Mouse (Mus musculus): Measurements from ENCODE around the gene Slc45a3. TPM values are rescaled to one million over a fixed set of nuclear protein-coding genes. Genes with fewer than 3 reads are reported as not detected.

Slc45a3 gene
- total RNA-seq, 2 experiments from 2014 or later: 0.59 to 0.81 TPM

DNA sequence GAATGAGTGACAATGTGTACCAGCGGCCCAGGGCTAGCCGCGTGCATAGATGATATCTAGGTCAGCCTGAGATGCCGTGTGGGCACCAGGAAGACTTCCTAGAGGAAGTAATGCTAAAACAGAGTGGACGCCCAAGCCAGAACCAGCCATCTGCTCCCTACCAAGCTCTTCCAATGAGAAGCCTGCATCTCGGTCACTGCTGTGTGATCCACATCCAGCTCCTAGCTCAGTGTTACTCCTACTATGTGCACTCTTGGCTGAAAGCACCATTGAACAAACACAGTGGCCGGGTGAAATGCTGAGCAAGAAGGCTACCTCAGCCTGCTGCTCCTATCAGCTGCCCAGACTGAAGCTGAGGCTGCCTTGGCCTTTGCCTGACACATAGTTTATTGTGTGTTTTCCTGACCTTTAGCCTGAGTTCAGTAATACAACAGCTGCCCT, 29.8 kb downstream of the Slc45a3 start:
- no peak for DNase-seq (ENCODE audit: low spot score in 2 of 2)

DNA sequence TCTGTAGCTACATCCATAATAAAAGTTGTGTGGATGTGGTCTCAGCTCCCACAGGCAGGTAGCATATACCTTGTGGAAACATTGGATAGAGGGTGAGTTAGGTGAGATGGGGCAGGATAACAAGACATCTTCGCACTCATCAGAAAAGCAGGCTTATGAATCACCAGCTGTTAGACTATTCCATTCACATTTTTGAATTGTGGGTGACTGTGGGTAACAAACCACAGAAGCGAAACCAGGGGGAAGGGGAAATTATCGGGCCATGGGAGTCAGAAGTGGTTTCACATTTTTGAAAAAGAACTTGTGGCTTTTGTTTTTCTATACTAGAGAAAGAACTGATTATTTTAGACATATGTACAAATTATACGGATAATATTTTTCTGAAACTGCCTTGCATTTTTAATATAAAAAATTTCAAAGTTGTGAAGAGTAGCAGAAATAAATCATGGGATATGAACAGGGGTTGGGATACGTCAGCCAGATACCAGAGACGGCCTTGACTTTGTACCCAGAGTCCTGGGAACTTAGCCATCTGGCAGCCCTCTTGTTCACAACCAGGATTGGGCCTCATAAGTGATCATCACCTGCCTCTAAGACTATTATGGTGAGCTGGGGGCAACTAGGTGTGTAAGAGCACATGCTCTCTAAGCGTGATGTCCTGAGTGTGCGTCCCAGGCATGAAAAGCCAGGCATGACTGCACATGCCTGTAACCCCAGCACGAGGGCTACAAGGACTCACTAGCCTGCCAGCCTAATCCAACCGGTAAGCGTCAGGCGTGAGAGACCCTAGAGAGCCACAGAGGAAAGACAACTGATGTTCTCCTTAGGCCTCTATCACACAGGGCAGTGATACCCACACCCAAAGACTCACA, 30.6 kb downstream of the Slc45a3 start:
- DNase-seq (ENCODE audit: low spot score in 2 of 2): no peak

DNA sequence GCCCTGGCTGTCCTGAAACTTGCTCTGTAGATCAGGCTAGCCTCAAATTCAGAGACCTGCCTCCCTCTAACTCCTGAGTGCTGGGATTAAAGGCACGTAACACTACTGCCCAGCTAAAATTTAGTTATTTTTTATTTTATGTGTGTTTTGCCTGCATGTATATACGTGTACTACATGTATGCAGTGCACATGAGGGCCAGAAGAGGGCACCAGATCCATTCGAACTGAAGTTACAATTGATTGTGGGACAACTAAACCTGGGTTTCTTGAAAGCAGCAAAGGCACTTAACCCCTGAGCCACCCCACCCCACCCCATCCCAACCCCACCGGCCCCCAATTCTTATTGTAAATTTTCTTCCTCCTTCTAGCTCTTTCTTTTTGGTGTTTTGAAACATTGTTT, 32.3 kb downstream of the Slc45a3 start:
- peak; percentile 20 to 64 for DNase-seq (ENCODE audit: low spot score in 2 of 2)

DNA sequence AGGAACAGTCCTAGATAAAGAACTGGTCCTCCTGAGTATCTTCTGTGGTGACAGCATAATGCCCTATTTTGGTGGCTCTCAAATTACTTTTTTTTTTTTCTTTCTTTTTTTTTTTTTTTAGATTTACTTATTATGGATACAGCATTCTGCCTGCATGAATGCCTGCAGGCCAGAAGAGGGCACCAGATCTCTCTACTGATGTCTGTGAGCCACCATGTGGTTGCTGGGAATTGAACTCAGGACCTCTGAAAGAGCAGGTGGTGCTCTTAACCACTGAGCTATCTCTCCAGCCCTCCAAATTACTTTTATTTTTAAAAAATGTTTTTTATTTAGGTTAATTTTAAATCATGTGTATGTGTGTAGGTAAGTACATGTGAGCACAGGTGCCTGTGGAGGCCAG, 37.7 kb downstream of the Slc45a3 start:
- no peak for DNase-seq (ENCODE audit: low spot score in 2 of 2)

DNA sequence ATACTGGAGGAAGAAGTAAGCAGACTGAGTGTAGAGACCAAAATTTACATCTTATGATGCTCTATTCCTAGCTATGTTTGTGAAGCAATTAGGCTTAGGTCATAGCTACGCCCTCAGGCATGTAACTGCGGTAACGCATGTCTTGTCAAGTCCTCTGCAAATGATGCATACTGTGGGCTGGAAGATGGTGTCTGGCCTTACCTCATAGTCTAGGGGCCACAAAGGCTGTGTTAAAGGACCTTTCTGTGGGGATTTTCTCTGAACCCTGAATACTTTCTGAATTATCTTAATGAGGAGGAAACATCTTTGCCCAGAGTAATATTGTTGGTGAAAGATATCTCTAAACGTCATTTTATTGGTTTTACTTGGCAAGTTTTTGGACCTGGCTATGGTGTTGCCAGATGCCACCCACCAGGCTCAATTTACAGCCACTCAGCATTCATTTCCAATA, 39.1 kb downstream of the Slc45a3 start:
- DNase-seq (ENCODE audit: low spot score in 2 of 2): no peak

DNA sequence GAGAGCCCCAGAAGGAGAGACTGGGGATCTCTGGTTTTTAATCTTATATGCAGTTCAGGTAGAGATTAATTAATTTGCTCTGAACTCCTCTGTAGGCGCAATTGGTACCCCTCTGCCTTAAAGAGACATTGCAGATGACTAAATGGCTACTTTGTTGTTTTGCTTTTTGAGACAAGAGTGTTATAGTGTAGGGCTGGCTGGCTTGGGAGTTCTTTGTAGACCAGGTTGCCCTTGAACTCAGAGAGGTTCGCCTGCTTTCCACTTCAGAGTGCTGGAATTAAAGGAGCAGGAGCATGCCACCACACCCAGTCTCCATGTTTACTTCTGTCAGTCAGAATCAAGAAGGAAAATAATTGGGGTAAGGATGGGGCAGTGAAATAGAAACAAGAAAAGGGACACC, 40.3 kb downstream of the Slc45a3 start:
- no peak for DNase-seq (ENCODE audit: low spot score in 2 of 2)

DNA sequence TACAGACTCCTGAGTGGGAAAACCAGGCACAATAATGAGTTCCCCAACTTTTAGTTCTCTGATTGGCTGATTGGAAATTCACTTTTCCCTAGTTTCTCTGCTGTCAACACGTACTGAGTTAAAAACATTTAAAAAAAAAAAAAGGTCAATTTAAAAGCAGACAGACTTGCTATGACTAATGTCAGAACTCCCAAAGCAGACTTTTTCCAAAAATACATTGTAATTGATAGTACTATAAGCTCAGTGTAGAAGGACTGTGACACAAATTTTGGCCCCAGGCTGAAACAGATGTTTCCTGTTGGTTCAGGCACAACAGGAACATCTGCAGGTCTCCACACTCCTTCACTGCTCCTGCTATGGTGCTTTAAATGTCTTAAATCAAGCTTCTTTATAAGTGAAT, 41.0 kb downstream of the Slc45a3 start:
- no peak for DNase-seq (ENCODE audit: low spot score in 2 of 2)

DNA sequence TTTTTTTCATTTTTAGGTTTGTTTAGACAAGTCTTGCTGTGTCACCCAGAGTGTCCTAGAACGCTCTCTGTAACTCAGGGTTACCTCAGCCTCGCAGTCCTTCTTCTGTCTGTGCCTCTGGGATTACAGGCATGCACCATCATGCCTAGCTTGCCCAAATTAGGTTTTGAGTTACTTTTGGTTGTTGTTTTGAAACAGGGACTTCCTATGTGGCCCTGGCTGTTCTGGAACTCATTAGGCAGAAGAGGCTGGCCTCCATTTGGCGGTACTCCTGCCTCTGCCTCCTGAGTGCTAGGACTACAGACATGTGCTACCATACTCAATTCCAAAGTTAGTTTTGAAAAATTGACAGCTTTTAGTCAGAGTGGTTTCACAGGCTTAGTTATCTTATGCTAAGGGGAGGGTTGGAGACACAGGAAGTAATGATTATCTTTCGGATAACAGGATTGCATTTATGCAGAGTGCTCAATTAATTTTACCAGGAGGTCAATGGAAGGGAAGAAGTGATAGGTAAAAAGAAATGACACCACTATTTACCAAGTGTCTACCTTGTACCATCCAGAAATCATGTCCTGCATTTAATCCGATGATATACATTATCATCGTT, 41.9 kb downstream of the Slc45a3 start:
- DNase-seq (ENCODE audit: low spot score in 2 of 2): no peak

DNA sequence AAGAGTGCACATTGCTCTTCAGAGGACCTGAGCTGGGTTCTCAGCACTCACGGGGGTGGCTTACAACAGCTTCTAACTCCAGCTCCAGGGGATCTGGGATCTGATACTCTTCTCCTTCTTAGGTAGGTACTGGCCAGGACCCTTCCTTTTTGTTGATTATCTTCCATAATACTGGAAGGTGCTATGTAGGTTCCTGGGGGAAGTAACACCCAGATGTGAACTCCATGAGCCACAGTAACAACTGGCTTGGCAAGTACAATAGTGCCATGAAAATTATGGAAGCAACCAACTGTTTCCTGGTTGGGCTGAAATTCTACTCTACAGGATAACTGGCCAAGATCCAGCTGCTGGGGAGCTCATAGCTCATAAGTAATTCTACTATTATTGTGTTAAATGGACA, 42.7 kb downstream of the Slc45a3 start:
- no peak for DNase-seq (ENCODE audit: low spot score in 2 of 2)

DNA sequence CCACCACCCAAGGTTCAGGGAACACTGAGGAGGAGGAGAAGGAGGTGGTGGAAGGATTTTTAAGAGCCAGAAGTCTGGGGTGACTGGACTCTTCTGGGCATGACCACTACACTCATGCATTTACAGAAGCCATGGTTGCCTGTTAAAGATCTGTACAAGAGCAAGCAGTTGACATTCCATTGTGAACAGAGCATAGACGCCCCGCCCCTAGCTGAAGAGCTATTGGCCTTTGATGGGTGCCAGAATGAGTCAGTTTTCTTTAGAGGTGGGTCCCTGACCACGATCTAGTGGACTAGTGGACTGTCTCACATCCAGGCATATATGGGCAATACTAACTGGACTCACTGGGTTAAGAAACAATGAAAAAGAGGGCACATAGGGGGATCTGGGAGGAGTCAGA, 43.3 kb downstream of the Slc45a3 start:
- DNase-seq (ENCODE audit: low spot score in 2 of 2): no peak

DNA sequence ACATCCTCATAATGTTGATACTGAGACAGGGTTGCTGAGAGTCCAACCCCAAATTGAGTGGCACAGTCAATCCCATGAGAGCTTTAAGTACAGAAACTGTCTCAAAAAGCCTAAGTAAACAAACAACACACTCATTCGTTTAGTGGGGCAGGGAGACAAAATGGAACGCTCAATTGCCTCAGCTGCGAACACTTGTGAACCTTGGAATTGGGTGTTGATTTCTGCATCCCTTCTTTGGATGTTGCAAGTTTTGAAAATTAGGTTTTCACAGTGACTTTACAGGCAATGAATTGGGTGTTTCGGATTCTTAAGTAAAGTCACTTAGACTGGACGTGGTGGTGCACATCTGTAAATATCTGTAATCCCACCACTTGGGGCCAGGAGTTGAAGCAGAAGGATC, 44.0 kb downstream of the Slc45a3 start:
- no peak for DNase-seq (ENCODE audit: low spot score in 2 of 2)

DNA sequence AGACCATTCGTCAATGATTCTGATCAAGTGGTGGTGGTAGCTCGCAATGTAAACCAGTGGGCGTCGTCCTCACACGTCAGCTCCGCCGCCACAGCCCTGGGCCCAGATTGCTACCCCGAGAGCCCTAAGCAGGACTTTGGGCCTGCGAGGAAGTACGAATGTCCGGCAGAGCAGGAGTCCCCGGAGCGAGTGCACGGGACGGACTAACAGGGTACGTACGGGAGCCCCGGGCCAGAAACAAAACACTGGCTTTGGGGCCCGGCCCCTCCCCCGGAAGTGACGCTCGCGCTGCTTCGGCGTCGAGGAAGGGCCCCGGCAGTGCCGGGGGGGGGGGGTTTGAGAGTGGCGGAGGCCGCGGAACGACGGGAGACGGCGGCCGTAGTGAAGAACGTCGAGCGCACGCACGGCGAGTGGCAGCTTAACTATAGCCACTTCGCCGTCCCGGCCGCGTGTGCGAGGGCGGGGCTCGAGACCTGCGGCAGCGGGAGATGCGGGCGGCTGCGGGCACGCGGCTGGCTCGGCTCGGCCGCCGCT, 44.6 kb downstream of the Slc45a3 start, which contains the start of gene Elk4:
Gene Elk4 (plus strand): TSS at position 326 of the 534 bp plus-strand sequence.
- peak; percentile 83 to 91 for DNase-seq (ENCODE audit: low spot score in 2 of 2)

DNA sequence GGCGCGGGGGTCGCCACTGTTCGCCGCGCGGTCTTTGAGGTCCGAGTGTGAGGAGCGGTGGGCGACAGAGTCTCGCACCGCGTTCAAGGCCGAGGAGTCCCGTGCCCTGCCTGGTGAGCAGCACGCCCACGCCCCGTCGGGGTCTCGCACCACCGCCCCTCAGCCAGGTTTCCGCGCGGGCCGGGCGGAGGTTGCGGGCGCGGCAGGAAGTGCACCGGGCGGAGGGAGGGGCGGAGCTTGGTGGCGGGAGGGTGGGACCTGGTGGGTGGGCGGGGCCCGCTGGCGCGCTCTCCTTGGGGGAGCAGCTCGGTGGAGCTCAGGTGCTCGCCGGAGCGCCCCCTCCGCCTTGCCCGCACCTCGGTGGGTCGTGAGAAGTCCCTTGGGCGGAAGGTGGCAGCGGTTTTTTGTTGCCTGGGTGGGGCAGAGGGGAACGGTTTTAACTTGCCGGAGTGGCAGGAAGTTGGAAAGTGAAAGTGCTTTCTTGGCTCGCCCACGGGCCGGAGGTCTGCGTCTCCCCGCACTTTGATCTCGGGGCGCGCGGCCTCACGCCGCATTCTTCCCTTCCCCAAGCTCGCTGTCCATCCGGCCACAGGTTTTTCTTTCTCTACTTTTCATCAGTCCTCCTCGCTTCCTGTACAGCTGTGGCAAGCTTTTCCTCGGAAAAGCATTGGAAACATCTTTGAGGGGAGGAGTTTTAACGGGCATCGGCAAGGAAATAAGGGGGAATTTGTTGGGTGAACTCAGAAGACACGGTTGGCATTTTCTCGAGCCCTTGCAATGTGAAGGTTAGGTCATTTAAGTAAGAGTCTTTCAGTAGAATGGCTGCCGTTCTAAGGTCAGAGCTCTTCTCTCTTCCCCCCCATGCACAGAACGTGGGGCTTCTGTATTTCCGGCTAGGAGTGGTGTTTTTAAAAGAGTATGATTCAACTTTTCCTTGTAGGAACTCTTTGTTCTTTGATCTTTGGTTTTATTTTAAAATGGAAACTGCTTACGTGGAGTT, 45.4 kb downstream of the Slc45a3 start:
- peak; percentile 75 to 83 for DNase-seq (ENCODE audit: low spot score in 2 of 2)

DNA sequence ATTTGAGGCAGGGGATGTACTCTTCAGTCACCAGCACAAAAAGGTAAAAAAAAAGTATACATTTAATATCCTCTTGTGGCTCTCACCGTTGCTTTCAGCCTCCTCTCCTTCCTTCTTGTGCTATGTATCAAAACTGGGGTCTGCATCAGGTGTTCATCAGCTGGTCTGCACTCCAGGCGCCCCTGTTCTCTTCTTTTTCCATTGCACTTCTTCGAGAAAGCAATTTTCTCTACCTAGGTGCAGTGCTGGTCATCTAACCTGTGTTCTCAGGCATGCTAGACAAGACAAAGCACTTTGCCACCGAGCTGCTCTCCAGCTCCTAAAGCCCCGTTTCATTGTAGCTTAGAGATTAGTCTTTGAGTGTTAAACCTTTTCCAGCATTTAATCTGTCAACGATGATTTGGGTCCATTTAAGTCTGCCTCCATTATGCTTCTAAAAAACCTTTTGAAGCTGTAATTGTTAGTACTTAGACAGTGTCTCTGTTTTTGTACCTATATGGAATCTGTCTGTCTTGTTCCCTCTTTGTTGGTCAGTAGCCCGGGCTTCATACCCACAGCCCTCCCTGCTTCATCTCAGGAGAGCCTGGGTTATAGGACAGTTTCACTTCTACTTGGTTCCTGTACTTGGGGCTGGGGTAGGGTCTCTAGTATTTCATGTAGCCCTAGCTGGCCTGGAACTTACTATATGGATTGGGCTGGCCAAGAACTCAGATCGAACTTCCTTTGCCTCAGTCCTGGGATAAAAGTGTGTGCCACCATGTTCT, 46.3 kb downstream of the Slc45a3 start:
- no peak for DNase-seq (ENCODE audit: low spot score in 2 of 2)

DNA sequence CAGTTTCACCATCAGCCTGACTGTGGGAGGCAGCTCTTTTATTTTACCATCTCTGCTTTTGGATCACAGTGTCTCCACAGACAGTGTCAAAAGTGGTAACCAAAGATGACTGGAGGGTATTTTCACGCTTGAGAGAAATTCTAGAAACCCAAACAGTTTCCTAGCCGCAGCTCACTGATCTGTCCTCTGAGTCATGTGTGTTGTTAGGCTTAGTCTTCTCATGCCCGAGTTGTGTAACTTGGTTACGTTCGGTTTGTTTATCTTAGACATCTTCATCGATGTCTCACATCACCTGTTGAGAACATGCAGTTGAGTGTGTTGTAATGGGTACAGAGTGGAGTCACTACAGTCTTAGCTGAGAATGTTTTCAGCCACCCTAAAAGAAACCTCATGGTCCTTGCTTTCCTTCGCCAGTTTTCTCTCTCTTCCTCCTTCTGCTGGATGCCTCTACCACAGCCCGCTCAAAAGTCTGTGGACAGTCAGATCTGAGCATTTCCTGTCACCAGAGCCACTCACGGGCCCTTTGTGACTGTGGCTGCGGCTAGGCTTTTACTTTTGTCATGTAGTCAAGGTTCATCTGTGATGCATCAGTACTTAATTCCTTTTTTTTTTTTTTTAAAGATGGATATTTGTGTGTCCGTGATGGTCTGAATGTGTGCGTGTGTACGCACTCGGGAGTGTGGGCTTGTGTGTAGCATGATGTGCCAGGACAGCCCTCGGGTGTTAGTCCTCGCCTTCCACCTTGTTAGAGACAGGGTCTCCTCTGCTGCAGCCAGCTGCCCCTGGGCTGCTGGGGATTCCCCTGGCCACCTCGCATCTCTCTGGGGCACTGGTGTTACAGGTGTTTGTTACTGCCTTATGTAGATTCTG, 48.1 kb downstream of the Slc45a3 start:
- no peak for DNase-seq (ENCODE audit: low spot score in 2 of 2)

DNA sequence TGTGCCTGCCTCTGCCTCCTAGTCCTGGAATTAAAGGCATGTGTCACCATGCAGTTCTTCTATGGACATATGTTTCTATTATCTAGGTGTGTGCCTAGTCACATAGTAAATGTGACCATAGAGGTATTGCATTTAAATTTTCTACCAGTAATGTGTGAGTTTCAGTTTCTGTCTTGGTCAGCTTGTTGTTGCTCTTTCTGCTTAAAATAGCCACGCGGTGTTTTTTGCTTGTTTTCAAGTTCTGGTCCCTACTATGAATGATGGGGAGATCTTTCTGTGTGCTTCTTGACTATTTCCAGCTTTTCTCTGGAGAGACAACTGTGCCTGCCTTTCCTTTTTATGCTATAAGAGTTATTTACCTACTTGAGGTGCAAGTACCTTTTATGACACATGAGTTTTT, 49.0 kb downstream of the Slc45a3 start:
- DNase-seq (ENCODE audit: low spot score in 2 of 2): no peak

DNA sequence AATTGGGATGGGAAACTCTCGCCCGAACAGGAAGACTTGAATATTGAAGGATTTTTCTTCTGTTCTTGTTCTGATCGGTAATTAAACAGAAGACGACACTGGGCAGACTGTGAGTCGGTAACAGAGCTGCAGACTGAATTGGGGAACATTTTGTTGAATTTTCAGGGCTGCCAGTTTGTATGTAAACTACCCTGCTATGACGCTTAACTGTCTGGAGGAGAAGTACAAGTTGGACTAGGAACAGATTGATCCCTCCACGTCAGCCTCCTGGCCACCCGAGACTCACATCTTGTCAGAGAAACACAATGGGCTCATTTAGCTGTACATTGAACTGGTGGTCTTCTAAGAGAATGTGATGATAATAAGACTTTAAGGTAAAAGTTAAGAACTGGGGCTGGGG, 50.1 kb downstream of the Slc45a3 start:
- no peak for DNase-seq (ENCODE audit: low spot score in 2 of 2)

DNA sequence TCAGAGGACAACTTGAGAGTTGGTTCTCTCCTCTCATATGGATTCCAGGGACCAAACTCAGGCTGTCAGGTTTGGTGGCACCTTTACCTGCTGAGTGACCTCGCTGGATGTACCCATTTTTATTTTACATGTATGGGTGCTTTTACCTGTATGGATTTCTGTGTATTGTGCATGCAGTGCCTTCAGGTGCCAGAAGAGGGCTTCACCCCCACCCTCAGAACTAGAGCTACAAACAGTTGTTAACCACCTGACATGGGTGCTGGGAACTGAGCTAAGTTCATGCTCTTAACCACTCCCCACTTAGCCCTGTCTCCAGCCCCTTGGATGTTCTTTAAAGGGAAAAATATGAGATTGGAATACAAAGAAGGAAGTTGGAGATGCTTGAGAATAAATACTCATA, 52.0 kb downstream of the Slc45a3 start:
- DNase-seq (ENCODE audit: low spot score in 2 of 2): no peak

DNA sequence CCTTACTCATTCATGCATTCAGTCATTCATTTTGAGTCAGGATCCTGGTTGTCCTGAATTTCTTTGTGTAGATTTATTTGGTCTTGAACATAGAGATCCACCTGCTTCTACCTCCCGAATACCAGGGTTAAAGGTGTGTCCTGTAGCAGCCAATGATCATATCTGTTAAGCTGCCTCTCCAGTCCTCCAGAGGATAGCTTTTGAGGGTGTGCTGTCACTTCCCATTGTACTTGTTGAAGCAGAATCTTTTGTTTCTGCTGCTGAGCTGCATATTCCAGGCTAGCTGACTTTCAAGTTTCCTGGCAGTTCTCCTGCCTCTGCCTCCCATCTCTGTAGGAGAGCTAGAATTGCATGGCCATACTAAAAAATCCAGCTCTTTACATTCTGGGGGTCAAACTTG, 53.9 kb downstream of the Slc45a3 start:
- no peak for DNase-seq (ENCODE audit: low spot score in 2 of 2)
